Mouse (Mus musculus) layer of hippocampus, adult 2 months (tissue): ENCODE results near the gene Serpina3b. TPM values are rescaled to one million over a fixed set of nuclear protein-coding genes. Genes with fewer than 3 reads are reported as not detected.

ENCODE experiments used
- DNase-seq, 2 experiments: peaks; one replicate each; pipeline ENCODE4 v3.0.0; 2022; ENCODE audit warnings: low spot score in 2 of 2
- H3K27ac ChIP-seq: fragments of 200-600 bp; 2 replicates; pipeline ENCODE4 v1.8.1; 2022
- H3K4me3 ChIP-seq: fragments of 200-600 bp; 2 replicates; pipeline ENCODE4 v1.8.1; 2022; ENCODE audit warnings: mild to moderate bottlenecking
- CTCF ChIP-seq: fragments of 200-600 bp; conservative IDR thresholded peaks from 2 replicates; pipeline ENCODE4 v1.8.1; 2022; ENCODE audit warnings: antibody characterized with exemption, mild to moderate bottlenecking, moderate library complexity
- total RNA-seq, 2 experiments: library from RNA; stranded (reverse); gene quantifications; 2 replicates each; pipeline ENCODE4 v1.2.3; 2021

The Serpina3b gene
- total RNA-seq, 2 experiments from 2014 or later: not detected

- Histone ChIP-seq H3K4me3 (no peak overlapping the region), H3K27ac (no peak overlapping the region)
- TF ChIP-seq CTCF: no peak
- DNase-seq: no peak
These were observed 12.8 kb downstream of the Serpina3b start for GRCm38 (mm10) chr12:104140543-104141103.

GRCm38 (mm10) chr12:104141506-104141905 is 13.7 kb downstream of the Serpina3b start:
- no peak for DNase-seq
- TF ChIP-seq CTCF: no peak

GRCm38 (mm10) chr12:104142427-104142826 is 14.6 kb downstream of the Serpina3b start:
- no peak overlapping the region for H3K4me3 ChIP-seq
- TF ChIP-seq CTCF: no peak
- H3K27ac ChIP-seq: no peak overlapping the region
- no peak for DNase-seq

More at GRCm38 (mm10) chr12:104141506-104141905, 13.7 kb downstream of the Serpina3b start:
- Histone ChIP-seq H3K27ac (no peak overlapping the region), H3K4me3 (no peak overlapping the region)

- H3K4me3 ChIP-seq: no peak overlapping the region
- no peak for DNase-seq
- H3K27ac ChIP-seq: no peak overlapping the region
- no peak for TF ChIP-seq CTCF
These were observed 15.5 kb downstream of the Serpina3b start for GRCm38 (mm10) chr12:104143286-104143685.

- no peak for DNase-seq
- no peak overlapping the region for H3K4me3 ChIP-seq
- no peak for TF ChIP-seq CTCF
- no peak overlapping the region for H3K27ac ChIP-seq
These were observed 17.8 kb downstream of the Serpina3b start for GRCm38 (mm10) chr12:104145571-104145970.

GRCm38 (mm10) chr12:104151989-104152388 is 24.2 kb downstream of the Serpina3b start:
- Histone ChIP-seq H3K27ac (no peak overlapping the region), H3K4me3 (no peak overlapping the region)
- peak; percentile 16 to 23 for DNase-seq
- TF ChIP-seq CTCF: no peak

GRCm38 (mm10) chr12:104153041-104153645 is 25.3 kb downstream of the Serpina3b start:
- Histone ChIP-seq H3K27ac (no peak overlapping the region), H3K4me3 (no peak overlapping the region)
- TF ChIP-seq CTCF: no peak
- DNase-seq: no peak

- TF ChIP-seq CTCF: no peak
- no peak within 1 kb of the TSS for H3K4me3 ChIP-seq
- no peak within 1 kb of the TSS for H3K27ac ChIP-seq
- no peak for DNase-seq
These were observed 25.9 kb downstream of the Serpina3b start, which contains the start of gene Serpina3c for GRCm38 (mm10) chr12:104153656-104154055. Gene Serpina3c (minus strand): TSS chr12:104153870.

- DNase-seq: no peak
- no peak for TF ChIP-seq CTCF
These were observed 47.0 kb downstream of the Serpina3b start for GRCm38 (mm10) chr12:104174747-104175146.

GRCm38 (mm10) chr12:104175636-104176035 is 47.8 kb downstream of the Serpina3b start:
- no peak for TF ChIP-seq CTCF
- no peak overlapping the region for H3K4me3 ChIP-seq
- peak in 1 of 2 experiments; percentile 43 for DNase-seq
- H3K27ac ChIP-seq: no peak overlapping the region

More at GRCm38 (mm10) chr12:104174747-104175146, 47.0 kb downstream of the Serpina3b start:
- Histone ChIP-seq H3K27ac (no peak overlapping the region), H3K4me3 (no peak overlapping the region)

GRCm38 (mm10) chr12:104178577-104178976 is 50.8 kb downstream of the Serpina3b start:
- Histone ChIP-seq H3K27ac (no peak overlapping the region), H3K4me3 (no peak overlapping the region)
- TF ChIP-seq CTCF: 0 out of 2 replicates have a peak, but pooled peaks have one; percentile 8
- DNase-seq: no peak

- TF ChIP-seq CTCF: no peak
- no peak for DNase-seq
- H3K4me3 ChIP-seq: no peak overlapping the region
- no peak overlapping the region for H3K27ac ChIP-seq
These were observed 51.2 kb downstream of the Serpina3b start for GRCm38 (mm10) chr12:104178987-104179386.

GRCm38 (mm10) chr12:104185046-104185445 is 57.2 kb downstream of the Serpina3b start:
- H3K27ac ChIP-seq: no peak overlapping the region
- no peak for TF ChIP-seq CTCF
- no peak for DNase-seq
- H3K4me3 ChIP-seq: no peak overlapping the region
